Mouse (Mus musculus) liver, embryonic 11.5 days (tissue): Measurements from ENCODE around the gene Aldoart2. TPM values are rescaled to one million over a fixed set of nuclear protein-coding genes. Genes with fewer than 3 reads are reported as not detected.
A peak's percentile ranks its signal among the peaks of the same experiment; 100 is the strongest.

Experiments used
- ATAC-seq: fragments of 200-750 bp; cut with Nextera tagmentation; replicated peaks from 2 replicates; pipeline ENCODE4 v1.8.0; 2017; ENCODE audit warnings: moderate number of reproducible peaks, mild to moderate bottlenecking, moderate TSS enrichment, moderate library complexity; ENCODE audit not compliant: low FRiP score
- DNase-seq: peaks from one replicate; pipeline ENCODE4 v3.0.0-alpha.2; 2017; ENCODE audit warnings: low spot score
- H3K27ac ChIP-seq: fragments of 300-500 bp; sonication (generic); 2 replicates; pipeline ENCODE4 v1.5.1; 2014; ENCODE audit warnings: mild to moderate bottlenecking, low read depth, low read length, control low read depth
- H3K27me3 ChIP-seq: fragments of 300-500 bp; sonication (generic); replicated peaks from 2 replicates; pipeline ENCODE4 v1.6.1; 2014; ENCODE audit warnings: low read length, mixed read lengths; ENCODE audit not compliant: control insufficient read depth, insufficient read depth
- H3K36me3 ChIP-seq: fragments of 300-500 bp; sonication (generic); 2 replicates; pipeline ENCODE4 v1.6.1; 2014; ENCODE audit warnings: mild to moderate bottlenecking, low read length, moderate library complexity, mixed read lengths; ENCODE audit not compliant: control insufficient read depth, insufficient read depth
- H3K4me1 ChIP-seq: fragments of 300-500 bp; sonication (generic); replicated peaks from 2 replicates; pipeline ENCODE4 v1.6.1; 2014; ENCODE audit warnings: low read length, mixed read lengths; ENCODE audit not compliant: control insufficient read depth, insufficient read depth
- H3K4me2 ChIP-seq: fragments of 300-500 bp; sonication (generic); 2 replicates; pipeline ENCODE4 v1.6.1; 2014; ENCODE audit warnings: mild to moderate bottlenecking, control low read depth, moderate library complexity
- H3K4me3 ChIP-seq: fragments of 300-500 bp; sonication (generic); 2 replicates; pipeline ENCODE4 v1.5.1; 2014; ENCODE audit warnings: low read depth, low read length, control low read depth
- H3K9ac ChIP-seq: fragments of 300-500 bp; sonication (generic); 2 replicates; pipeline ENCODE4 v1.6.1; 2014; ENCODE audit warnings: low read depth, low read length, control low read depth
- H3K9me3 ChIP-seq: fragments of 300-500 bp; sonication (generic); 2 replicates; pipeline ENCODE4 v1.6.1; 2016; ENCODE audit warnings: low read length, inconsistent platforms, mixed read lengths; ENCODE audit not compliant: control insufficient read depth
- WGBS: fragments of 180-500 bp; shearing (Covaris S2); extraction: QIAGEN DNeasy Blood & Tissue Kit; methylation state at CpG from one replicate; pipeline ENCODE4 v1.1.7; 2014; 5-methylcytosine and 5-hydroxymethylcytosine counted together
- polyA plus RNA-seq: library from polyadenylated mRNA; unstranded; fragments of >200 nt; fragmentation: Nextera tagmentation; extraction: Ambion mirVana; gene quantifications from 2 replicates; pipeline ENCODE4 v1.2.1, GENCODE M21; 2014

Gene Aldoart2
- polyA plus RNA-seq, 1 experiment from 2014 or later, result 0.27 TPM

DNA sequence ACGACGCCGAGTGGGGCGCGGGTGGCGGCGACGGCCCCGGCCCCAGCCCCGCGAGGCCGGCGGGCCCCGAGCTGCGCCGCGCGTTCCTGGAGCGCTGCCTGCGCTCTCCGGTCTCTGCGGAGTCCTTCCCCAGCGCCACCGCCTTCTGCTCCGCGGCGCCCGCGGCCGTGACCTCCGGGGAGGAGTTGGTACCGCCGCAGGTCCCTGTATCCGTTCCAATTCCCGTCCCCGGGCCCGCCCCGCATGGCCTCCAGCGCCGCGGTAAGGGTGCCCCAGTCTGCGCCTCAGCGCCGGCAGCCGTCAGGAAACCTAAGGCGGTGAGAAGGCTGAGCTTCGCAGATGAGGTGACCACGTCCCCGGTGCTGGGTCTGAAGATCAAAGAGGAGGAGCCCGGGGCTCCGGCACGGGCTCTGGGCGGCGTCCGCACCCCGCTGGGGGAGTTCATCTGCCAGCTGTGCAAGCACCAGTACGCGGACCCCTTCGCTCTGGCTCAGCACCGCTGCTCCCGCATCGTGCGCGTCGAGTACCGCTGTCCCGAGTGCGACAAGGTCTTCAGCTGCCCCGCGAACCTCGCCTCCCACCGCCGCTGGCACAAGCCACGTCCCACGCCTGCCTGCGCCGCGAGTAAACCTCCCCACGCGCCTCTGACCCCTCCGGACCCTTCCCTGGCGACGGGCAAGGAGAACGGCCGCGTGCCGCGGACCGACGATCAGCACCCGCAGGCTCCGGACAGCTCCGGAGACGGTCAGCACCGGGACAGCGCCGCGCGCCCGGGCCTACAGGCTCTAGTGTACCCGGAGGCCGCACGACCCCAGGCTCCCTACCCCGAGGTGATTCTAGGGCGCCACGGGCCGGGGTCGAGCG is 34.8 kb downstream of the Aldoart2 start:
- no peaks in the 10 kb centered on the region for H3K36me3 ChIP-seq
- ATAC-seq (peak; percentile 78), DNase-seq (peak; percentile 85)
- H3K4me3 ChIP-seq, result peak overlapping the region; percentile 52
- H3K9ac ChIP-seq, result no peak overlapping the region
- H3K4me1 ChIP-seq, result peaks cover 12% of the 10 kb centered on the region
- peaks cover 47% of the 10 kb centered on the region for H3K27me3 ChIP-seq
- H3K27ac ChIP-seq, result no peak overlapping the region
- H3K9me3 ChIP-seq, result no peaks in the 10 kb centered on the region
- WGBS, result 2% methylated on average over 102 of the region's 109 CpGs
- peak overlapping the region; percentile 89 for H3K4me2 ChIP-seq

DNA sequence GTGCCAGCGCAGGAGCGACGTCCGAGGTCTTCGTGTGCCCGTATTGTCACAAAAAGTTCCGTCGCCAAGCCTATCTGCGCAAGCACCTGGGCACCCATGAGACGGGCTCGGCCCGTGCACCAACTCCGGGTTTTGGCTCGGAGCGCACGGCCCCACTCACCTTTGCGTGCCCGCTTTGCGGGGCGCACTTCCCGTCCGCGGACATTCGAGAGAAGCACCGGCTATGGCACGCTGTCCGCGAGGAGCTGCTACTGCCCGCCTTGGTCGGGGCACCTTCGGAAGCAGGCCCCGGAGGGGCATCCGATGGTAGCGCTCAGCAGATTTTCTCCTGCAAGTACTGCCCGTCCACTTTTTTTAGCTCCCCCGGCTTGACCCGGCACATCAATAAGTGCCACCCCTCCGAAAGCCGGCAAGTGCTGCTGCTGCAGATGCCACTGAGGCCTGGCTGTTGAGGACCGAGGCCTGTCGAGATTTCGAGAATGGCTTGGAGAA is 35.5 kb downstream of the Aldoart2 start:
- Histone ChIP-seq H3K27ac (no peak overlapping the region), H3K27me3 (peaks cover 47% of the 10 kb centered on the region)

DNA sequence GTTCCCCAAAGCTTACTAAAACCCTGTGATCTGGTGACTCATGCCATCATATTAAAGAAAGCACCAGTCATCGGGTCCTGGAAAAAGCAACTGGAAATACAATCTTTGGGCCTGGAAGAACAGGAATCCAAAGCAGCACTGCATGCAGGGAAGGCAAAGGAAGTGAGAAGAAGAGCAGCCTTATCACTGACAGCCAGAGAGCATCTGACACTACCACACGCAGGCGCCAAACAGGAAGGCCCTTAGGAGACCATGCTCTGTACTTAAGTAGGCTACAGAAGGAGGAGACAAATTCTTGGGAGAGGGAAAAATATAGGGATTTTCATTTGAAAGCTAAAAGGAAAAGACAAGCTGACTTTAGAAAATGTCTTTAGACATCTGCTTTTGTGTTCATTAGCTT is 39.4 kb downstream of the Aldoart2 start:
- H3K9ac ChIP-seq, result no peak overlapping the region
- WGBS, result 28% methylated on average over 3 of the region's 3 CpGs
- no peaks in the 10 kb centered on the region for H3K36me3 ChIP-seq
- H3K9me3 ChIP-seq, result no peaks in the 10 kb centered on the region
- H3K4me2 ChIP-seq, result no peak overlapping the region
- DNase-seq, result no peak
- peaks cover 21% of the 10 kb centered on the region for H3K27me3 ChIP-seq
- no peak for ATAC-seq
- no peak overlapping the region for H3K4me3 ChIP-seq
- peaks cover 11% of the 10 kb centered on the region for H3K4me1 ChIP-seq
- no peak overlapping the region for H3K27ac ChIP-seq

More for the DNA sequence above, 35.5 kb downstream of the Aldoart2 start:
- no peak for DNase-seq
- Histone ChIP-seq H3K4me3 (peak overlapping the region; percentile 52; the same call in 1 of the 2 replicates), H3K4me2 (peak overlapping the region; percentile 89), H3K36me3 (no peaks in the 10 kb centered on the region), H3K9ac (no peak overlapping the region), H3K9me3 (no peaks in the 10 kb centered on the region), H3K4me1 (peaks cover 12% of the 10 kb centered on the region)
- peak; percentile 37; the same call in 1 of the 2 replicates for ATAC-seq
- WGBS, result 7% methylated on average over 42 of the region's 42 CpGs

DNA sequence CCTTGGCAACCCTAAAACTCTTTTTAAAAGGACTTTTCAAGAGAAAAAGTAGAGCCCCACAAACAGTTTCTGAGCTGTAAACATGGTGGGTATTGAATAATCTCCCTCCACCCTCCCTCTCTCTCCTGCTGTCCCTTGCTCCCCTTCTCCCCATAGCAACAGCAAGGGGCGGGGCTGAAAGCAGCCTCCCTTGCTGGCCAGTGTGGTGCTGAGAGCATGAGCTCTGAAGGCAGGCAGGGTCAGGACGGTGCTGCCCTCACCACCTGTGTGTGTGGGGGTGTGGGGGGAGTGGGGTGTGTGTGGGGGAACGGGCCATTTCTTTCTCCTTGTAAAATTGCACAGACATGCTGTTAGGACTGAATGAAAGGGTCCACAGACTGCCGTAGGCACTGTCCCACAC is 42.9 kb downstream of the Aldoart2 start:
- H3K9me3 ChIP-seq, result no peaks in the 10 kb centered on the region
- ATAC-seq, result 0 out of 2 replicates have a peak, but pooled peaks have one; percentile 58
- no peak overlapping the region for H3K9ac ChIP-seq
- H3K27ac ChIP-seq, result no peak overlapping the region
- no peak for DNase-seq
- no peaks in the 10 kb centered on the region for H3K27me3 ChIP-seq
- H3K4me3 ChIP-seq, result no peak overlapping the region
- H3K4me1 ChIP-seq, result no peaks in the 10 kb centered on the region
- WGBS, result 54% methylated on average over 4 of the region's 4 CpGs
- H3K4me2 ChIP-seq, result no peak overlapping the region
- no peaks in the 10 kb centered on the region for H3K36me3 ChIP-seq

DNA sequence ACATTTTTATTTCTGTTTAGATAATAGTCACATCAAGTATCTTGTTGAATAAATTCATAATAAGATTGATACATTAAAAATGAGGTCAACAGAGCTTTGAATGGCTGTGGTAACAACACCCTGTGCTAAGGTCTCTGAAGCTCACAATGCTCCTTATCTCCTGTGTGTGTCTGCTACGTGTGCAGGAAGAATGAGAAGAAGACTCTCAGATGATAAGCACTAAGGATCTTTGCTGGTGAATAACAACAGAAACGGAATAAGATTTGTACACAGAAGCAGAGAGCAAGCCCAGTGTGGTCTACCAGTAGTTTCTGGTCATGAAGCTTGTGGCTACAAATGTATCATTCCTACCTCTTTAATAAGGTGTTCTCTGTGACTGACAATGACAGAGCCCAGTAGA is 45.8 kb downstream of the Aldoart2 start:
- peak; percentile 79 for ATAC-seq
- H3K9me3 ChIP-seq, result no peaks in the 10 kb centered on the region
- H3K4me3 ChIP-seq, result no peak overlapping the region

More for the DNA sequence above, 45.8 kb downstream of the Aldoart2 start:
- Histone ChIP-seq H3K9ac (no peak overlapping the region), H3K27ac (no peak overlapping the region), H3K27me3 (no peaks in the 10 kb centered on the region), H3K4me2 (no peak overlapping the region), H3K4me1 (no peaks in the 10 kb centered on the region), H3K36me3 (no peaks in the 10 kb centered on the region)
- no peak for DNase-seq
- WGBS, result 29% methylated on average over 2 of the region's 2 CpGs

Other genes starting within 250 kb of the Aldoart2 start
- 410 and 426 TPM in 2 replicates for gene Psma6, start 181.0 kb upstream of the Aldoart2 start, polyA plus RNA-seq
- gene Nfkbia, start 72.6 kb upstream of the Aldoart2 start, polyA plus RNA-seq, result 25.8 TPM in 2 replicates
- gene Insm2, start 34.2 kb downstream of the Aldoart2 start, polyA plus RNA-seq, result 0.05 TPM in 1 of 2 replicates, not detected in the other